Mouse (Mus musculus): ENCODE data around the gene Dtx4. TPM values are rescaled to one million over a fixed set of nuclear protein-coding genes. Genes with fewer than 3 reads are reported as not detected.

Dtx4 gene
- polyA plus RNA-seq, 1 experiment from 2014 or later: 43.3 TPM

DNA sequence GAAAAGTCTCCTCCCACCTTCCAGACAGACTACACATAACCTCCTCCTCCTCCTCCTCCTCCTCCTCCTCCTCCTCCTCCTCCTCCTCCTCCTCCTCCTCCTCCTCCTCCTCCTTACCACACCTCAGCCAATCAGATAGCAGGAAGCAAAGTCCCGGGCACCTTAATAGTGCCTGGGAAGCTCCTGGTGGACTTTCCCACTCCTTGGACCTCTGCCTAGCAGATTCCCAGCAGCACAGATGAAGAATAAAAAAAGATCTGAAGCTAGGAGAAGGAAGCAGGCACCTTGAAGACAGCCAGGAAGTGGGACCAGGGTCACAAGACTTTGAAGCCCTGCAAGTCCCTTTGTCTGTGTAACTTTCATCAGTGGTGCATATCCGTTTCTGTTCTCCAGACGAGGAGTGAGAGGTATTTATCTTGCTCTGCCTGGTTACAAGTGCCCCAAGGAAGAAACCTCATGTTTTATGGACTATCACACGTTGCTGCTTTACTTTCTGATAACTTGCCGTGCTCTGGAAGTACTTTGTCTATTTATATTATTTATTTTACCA is 24.5 kb downstream of the Dtx4 start:
- H3K4me1 ChIP-seq: peaks cover 10% of the 10 kb centered on the region; the same call in 1 of the 2 replicates
- H3K36me3 ChIP-seq (replicated peaks): peaks cover 40% of the 10 kb centered on the region
- no peak overlapping the region for H3K4me3 ChIP-seq
- no peaks in the 10 kb centered on the region for H3K9me3 ChIP-seq
- 60% methylated on average over 5 of the region's 5 CpGs for WGBS
- H3K4me2 ChIP-seq: no peak overlapping the region
- H3K9ac ChIP-seq: no peak overlapping the region
- 0 out of 2 replicates have a peak overlapping the region, but pooled peaks have one; percentile 11 for H3K27ac ChIP-seq
- no peak for ATAC-seq (replicated peaks)
- H3K27me3 ChIP-seq (replicated peaks): no peaks in the 10 kb centered on the region

- Histone ChIP-seq H3K4me1 (peaks cover 10% of the 10 kb centered on the region; the same call in 1 of the 2 replicates), H3K27ac (peak overlapping the region; percentile 62), H3K9me3 (no peaks in the 10 kb centered on the region), H3K27me3 (replicated peaks) (no peaks in the 10 kb centered on the region), H3K36me3 (replicated peaks) (peaks cover 33% of the 10 kb centered on the region; the same call in 1 of the 2 replicates), H3K4me3 (no peak overlapping the region), H3K9ac (no peak overlapping the region), H3K4me2 (no peak overlapping the region)
- ATAC-seq (replicated peaks): peak; percentile 95
- 61% methylated on average over 15 of the region's 15 CpGs for WGBS
These were observed 25.6 kb downstream of the Dtx4 start for GRCm38 (mm10) chr19:12475380-12476250.

DNA sequence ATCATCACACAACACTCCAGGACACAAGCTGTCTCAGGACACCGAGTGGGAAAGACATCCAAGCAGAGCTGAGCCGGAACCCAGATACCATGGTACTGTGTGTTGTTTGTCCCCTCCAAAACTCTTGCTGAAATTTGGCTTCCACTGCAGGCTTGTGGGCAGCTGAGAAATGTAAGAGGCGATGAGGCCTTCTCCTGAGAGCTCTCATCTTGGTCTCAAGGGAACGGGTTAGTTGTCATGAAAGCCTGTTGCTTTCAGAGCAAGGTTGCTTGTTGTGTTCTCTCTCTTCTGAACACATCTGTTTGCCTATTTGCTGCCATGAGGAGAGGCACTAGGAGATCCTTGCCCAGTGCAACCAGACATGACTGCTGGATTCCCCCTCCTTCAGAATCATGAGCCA is 27.3 kb downstream of the Dtx4 start:
- no peak for ATAC-seq (replicated peaks)
- WGBS: 89% methylated on average over 4 of the region's 4 CpGs
- Histone ChIP-seq H3K4me3 (no peak overlapping the region), H3K27me3 (replicated peaks) (no peaks in the 10 kb centered on the region), H3K4me1 (peaks cover 10% of the 10 kb centered on the region; the same call in 1 of the 2 replicates), H3K4me2 (no peak overlapping the region), H3K9ac (no peak overlapping the region), H3K9me3 (no peaks in the 10 kb centered on the region), H3K36me3 (replicated peaks) (peaks cover 36% of the 10 kb centered on the region), H3K27ac (no peak overlapping the region)

DNA sequence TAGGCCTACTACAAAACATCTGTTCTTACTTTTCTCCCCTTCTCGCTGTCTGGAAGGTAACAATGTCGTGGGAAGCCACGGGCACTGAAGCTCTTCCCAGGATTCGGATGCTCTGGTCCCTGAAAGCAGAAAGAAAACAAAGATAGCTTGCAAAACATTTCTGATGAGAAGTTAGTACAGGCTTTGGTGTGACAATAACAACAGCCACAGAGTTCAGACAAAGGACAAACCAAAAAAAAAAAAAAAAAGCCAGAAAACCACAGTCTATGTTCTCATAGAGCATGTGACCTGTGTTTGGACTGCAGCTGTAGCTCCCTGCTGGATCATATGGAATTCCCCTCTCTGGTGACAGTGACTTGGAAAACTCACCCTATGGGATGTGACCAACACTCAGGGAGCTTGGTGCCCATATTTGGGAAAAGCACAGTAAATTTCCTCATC is 28.0 kb downstream of the Dtx4 start:
- no peaks in the 10 kb centered on the region for H3K9me3 ChIP-seq
- ATAC-seq (replicated peaks): no peak
- H3K27ac ChIP-seq: no peak overlapping the region
- H3K27me3 ChIP-seq (replicated peaks): no peaks in the 10 kb centered on the region
- peaks cover 38% of the 10 kb centered on the region for H3K36me3 ChIP-seq (replicated peaks)
- no peak overlapping the region for H3K4me3 ChIP-seq
- H3K4me1 ChIP-seq: peaks cover 10% of the 10 kb centered on the region; the same call in 1 of the 2 replicates
- WGBS: 79% methylated on average over 4 of the region's 4 CpGs
- no peak overlapping the region for H3K9ac ChIP-seq
- H3K4me2 ChIP-seq: no peak overlapping the region

DNA sequence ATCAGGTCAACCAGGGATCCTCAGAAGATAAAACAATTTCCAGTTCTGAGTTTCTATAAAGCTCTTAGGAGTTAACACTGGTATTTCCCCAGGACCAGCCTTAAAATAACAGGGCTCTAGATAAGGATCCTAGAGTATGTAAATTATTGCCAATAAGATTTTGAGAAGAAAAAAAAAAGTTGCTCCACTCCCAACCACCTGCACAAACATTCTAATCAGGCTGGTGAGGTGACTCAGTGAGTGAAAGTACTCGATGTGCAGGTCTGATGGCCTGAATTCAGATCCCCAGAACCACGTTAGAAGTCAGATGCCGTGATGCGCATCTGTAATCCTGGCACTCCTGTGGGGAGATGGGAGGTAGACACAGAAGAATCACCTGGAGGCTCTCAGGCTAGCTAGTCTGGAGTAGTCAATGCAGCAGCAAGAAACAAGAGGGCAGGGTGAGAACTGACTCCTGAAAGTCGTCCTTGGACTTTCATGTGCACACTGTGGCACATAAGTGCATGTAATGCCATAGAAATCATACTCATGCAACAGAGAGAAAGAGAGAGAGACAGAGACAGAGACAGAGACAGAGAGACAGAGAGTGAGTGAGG is 28.8 kb downstream of the Dtx4 start:
- Histone ChIP-seq H3K27ac (no peak overlapping the region), H3K4me2 (no peak overlapping the region), H3K36me3 (replicated peaks) (peaks cover 35% of the 10 kb centered on the region), H3K27me3 (replicated peaks) (no peaks in the 10 kb centered on the region), H3K4me1 (peaks cover 10% of the 10 kb centered on the region; the same call in 1 of the 2 replicates), H3K9ac (no peak overlapping the region), H3K4me3 (no peak overlapping the region), H3K9me3 (no peaks in the 10 kb centered on the region)
- no peak for ATAC-seq (replicated peaks)
- 84% methylated on average over 5 of the region's 5 CpGs for WGBS

- no peak overlapping the region for H3K9ac ChIP-seq
- H3K4me3 ChIP-seq: no peak overlapping the region
- H3K27me3 ChIP-seq (replicated peaks): no peaks in the 10 kb centered on the region
- 59% methylated on average over 3 of the region's 3 CpGs for WGBS
- H3K4me1 ChIP-seq: peaks cover 10% of the 10 kb centered on the region; the same call in 1 of the 2 replicates
- ATAC-seq (replicated peaks): no peak
- no peak overlapping the region for H3K27ac ChIP-seq
- H3K4me2 ChIP-seq: no peak overlapping the region
- H3K36me3 ChIP-seq (replicated peaks): peaks cover 32% of the 10 kb centered on the region
- no peaks in the 10 kb centered on the region for H3K9me3 ChIP-seq
These were observed 29.4 kb downstream of the Dtx4 start for GRCm38 (mm10) chr19:12471866-12472265.

DNA sequence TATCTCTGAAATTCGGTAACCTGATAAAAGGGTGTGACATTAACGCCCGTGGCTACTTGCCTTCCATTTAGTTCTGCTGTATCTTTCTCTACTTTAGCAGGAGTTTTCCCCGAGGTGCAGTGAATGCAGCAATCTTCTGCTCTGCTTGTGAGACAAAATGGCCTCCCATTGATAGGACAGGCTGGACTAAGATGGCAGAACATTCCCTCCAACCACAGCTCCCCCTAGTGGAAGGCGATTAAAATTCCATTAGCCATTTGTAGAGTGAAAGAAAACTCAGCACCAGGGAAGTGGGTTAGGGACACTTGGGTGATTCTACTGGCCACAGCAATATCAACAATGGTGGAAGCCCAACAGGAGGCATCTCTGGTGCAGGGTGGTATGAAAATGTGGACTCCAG is 33.8 kb downstream of the Dtx4 start:
- H3K4me2 ChIP-seq: no peak overlapping the region
- no peak overlapping the region for H3K27ac ChIP-seq
- H3K9ac ChIP-seq: no peak overlapping the region
- no peak for ATAC-seq (replicated peaks)
- WGBS: 83% methylated on average over 5 of the region's 5 CpGs
- H3K4me3 ChIP-seq: no peak overlapping the region
- no peaks in the 10 kb centered on the region for H3K4me1 ChIP-seq
- H3K36me3 ChIP-seq (replicated peaks): peaks cover 23% of the 10 kb centered on the region
- H3K9me3 ChIP-seq: no peaks in the 10 kb centered on the region
- no peaks in the 10 kb centered on the region for H3K27me3 ChIP-seq (replicated peaks)

DNA sequence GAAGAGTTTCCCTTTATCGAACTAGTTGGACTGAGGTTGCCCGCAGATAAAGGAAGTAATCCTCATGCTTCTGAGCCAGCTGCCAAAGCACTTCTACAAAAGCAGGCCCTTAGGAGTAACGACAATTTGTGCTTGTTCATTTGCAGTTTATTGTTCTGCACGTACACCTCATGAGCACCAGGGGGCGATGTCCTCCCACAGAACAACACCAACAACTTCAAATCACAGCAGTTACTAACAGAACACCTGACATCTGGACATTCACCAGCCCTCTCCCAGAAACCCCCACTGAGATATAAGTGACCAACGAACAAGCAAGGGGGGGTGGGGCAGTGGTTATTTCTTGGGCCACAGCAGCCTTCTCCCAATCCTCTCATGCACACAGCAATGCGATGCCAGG is 35.0 kb downstream of the Dtx4 start:
- Histone ChIP-seq H3K4me2 (no peak overlapping the region), H3K4me1 (no peaks in the 10 kb centered on the region), H3K4me3 (no peak overlapping the region), H3K27me3 (replicated peaks) (no peaks in the 10 kb centered on the region), H3K36me3 (replicated peaks) (peaks cover 19% of the 10 kb centered on the region), H3K9me3 (no peaks in the 10 kb centered on the region), H3K27ac (no peak overlapping the region), H3K9ac (no peak overlapping the region)
- WGBS: 27% methylated on average over 7 of the region's 7 CpGs
- peak; percentile 51; the same call in 1 of the 2 replicates for ATAC-seq (replicated peaks)

- no peak; the same call in 1 of the 2 replicates for ATAC-seq (replicated peaks)
These were observed 35.6 kb downstream of the Dtx4 start for GRCm38 (mm10) chr19:12465530-12466144.

DNA sequence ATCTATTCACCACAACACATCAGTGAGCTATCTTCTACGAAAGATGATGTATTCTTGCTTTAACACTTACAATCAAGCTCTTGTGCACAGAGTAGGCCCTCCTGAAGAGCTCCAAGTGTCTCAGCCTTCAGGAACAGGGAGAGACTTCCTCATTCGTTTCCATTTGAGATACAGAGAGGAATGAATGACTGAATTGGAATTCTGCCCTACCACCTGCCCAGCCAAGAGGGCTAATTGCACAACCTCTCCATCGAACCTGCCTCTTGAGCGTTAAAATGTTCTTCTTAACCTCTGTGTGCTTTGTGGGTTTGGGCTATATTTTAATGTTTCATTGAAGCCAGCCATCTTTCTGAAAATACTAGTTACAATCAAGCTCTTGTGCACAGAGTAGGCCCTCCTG is 36.6 kb downstream of the Dtx4 start:
- H3K36me3 ChIP-seq (replicated peaks): peaks cover 18% of the 10 kb centered on the region
- no peaks in the 10 kb centered on the region for H3K4me1 ChIP-seq
- no peak overlapping the region for H3K4me2 ChIP-seq
- H3K9ac ChIP-seq: no peak overlapping the region
- no peaks in the 10 kb centered on the region for H3K9me3 ChIP-seq
- H3K27ac ChIP-seq: no peak overlapping the region
- WGBS: 83% methylated on average over 4 of the region's 4 CpGs
- no peak overlapping the region for H3K4me3 ChIP-seq
- ATAC-seq (replicated peaks): no peak
- no peaks in the 10 kb centered on the region for H3K27me3 ChIP-seq (replicated peaks)

More at GRCm38 (mm10) chr19:12465530-12466144, 35.6 kb downstream of the Dtx4 start:
- no peak overlapping the region for H3K9ac ChIP-seq
- H3K36me3 ChIP-seq (replicated peaks): peaks cover 19% of the 10 kb centered on the region
- no peaks in the 10 kb centered on the region for H3K9me3 ChIP-seq
- H3K4me2 ChIP-seq: no peak overlapping the region
- no peaks in the 10 kb centered on the region for H3K4me1 ChIP-seq
- no peak overlapping the region for H3K27ac ChIP-seq
- WGBS: 94% methylated on average over 10 of the region's 10 CpGs
- H3K4me3 ChIP-seq: no peak overlapping the region
- no peaks in the 10 kb centered on the region for H3K27me3 ChIP-seq (replicated peaks)

DNA sequence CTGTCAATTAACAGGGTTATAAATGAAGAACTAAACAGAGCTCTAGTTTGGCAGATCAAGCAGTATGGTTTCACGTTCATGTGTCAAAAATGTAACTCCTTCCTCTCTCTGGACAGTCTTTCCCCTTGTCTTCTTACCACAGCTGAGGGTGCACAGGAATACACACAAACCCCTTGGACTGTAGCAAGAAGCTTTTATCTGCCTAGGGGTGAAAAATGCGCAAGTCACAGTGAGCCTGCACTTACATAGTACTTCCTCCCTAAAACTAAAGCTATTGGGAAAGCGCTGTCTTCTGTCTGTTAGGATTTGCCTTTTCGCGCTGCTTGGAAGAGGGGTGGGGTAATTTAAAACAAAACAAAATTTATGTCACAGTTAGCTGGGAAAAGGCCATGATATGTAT is 37.1 kb downstream of the Dtx4 start:
- 81% methylated on average over 5 of the region's 5 CpGs for WGBS
- Histone ChIP-seq H3K9ac (no peak overlapping the region), H3K4me1 (no peaks in the 10 kb centered on the region), H3K4me3 (no peak overlapping the region), H3K4me2 (no peak overlapping the region), H3K36me3 (replicated peaks) (peaks cover 13% of the 10 kb centered on the region), H3K9me3 (no peaks in the 10 kb centered on the region), H3K27ac (no peak overlapping the region), H3K27me3 (replicated peaks) (no peaks in the 10 kb centered on the region)
- no peak for ATAC-seq (replicated peaks)

DNA sequence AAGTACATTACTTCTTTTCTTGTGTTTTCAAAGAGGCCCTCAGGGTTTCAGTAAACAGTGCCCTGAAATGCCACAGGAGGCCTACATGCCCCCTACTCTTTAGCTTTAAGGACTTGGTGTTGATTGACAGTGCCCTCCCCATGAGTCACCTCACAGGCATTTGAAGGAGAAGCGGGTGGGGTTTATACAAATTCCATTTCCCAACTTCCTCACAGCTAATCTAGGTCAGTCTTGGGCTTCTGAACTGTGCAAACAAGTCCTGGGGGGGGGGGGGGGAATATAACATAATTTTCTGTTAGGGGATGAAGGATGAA is 37.6 kb downstream of the Dtx4 start:
- no peak; the same call in 1 of the 2 replicates for ATAC-seq (replicated peaks)
- Histone ChIP-seq H3K27ac (no peak overlapping the region), H3K9ac (no peak overlapping the region), H3K27me3 (replicated peaks) (no peaks in the 10 kb centered on the region), H3K36me3 (replicated peaks) (peaks cover 9% of the 10 kb centered on the region), H3K9me3 (no peaks in the 10 kb centered on the region), H3K4me1 (no peaks in the 10 kb centered on the region), H3K4me2 (no peak overlapping the region), H3K4me3 (no peak overlapping the region)
- WGBS: 29% methylated on average over 1 of the region's 1 CpGs

All from midbrain, embryonic 15.5 days (tissue).